Mouse (Mus musculus) lung, embryonic 14.5 days (tissue): Measurements from ENCODE around the gene Mllt10. TPM values are rescaled to one million over a fixed set of nuclear protein-coding genes. Genes with fewer than 3 reads are reported as not detected.

Experiments
- ATAC-seq: fragments of 200-750 bp; cut with Nextera tagmentation; 2 replicates; pipeline ENCODE4 v1.8.0; 2017; ENCODE audit warnings: mild to moderate bottlenecking, moderate TSS enrichment, moderate library complexity; ENCODE audit not compliant: insufficient read depth
- DNase-seq: peaks from one replicate; pipeline ENCODE4 v3.0.0-alpha.2; 2015
- H3K27ac ChIP-seq: fragments of 300-500 bp; sonication (generic); 2 replicates; pipeline ENCODE4 v1.5.1; 2014; ENCODE audit warnings: low read depth, mild to moderate bottlenecking, moderate library complexity
- H3K27me3 ChIP-seq: fragments of 300-500 bp; sonication (generic); 2 replicates; pipeline ENCODE4 v1.6.1; 2014; ENCODE audit warnings: low read length, control low read depth; ENCODE audit not compliant: insufficient read depth
- H3K36me3 ChIP-seq: fragments of 300-500 bp; sonication (generic); 2 replicates; pipeline ENCODE4 v1.6.1; 2014; ENCODE audit warnings: control low read depth; ENCODE audit not compliant: insufficient read depth
- H3K4me1 ChIP-seq: fragments of 300-500 bp; sonication (generic); 2 replicates; pipeline ENCODE4 v1.6.1; 2014; ENCODE audit warnings: antibody characterized with exemption, control low read depth; ENCODE audit not compliant: insufficient read depth
- H3K4me2 ChIP-seq: fragments of 300-500 bp; sonication (generic); 2 replicates; pipeline ENCODE4 v1.6.1; 2014; ENCODE audit warnings: mild to moderate bottlenecking
- H3K4me3 ChIP-seq: fragments of 300-500 bp; sonication (generic); 2 replicates; pipeline ENCODE4 v1.5.1; 2014; ENCODE audit warnings: low read depth, low read length
- H3K9ac ChIP-seq: fragments of 300-500 bp; sonication (generic); 2 replicates; pipeline ENCODE4 v1.6.1; 2014
- H3K9me3 ChIP-seq: fragments of 300-500 bp; sonication (generic); 2 replicates; pipeline ENCODE4 v1.6.1; 2016; ENCODE audit warnings: low read depth, low read length, control low read depth
- CTCF ChIP-seq: IDR thresholded peaks from 2 replicates; pipeline ENCODE4 v1.5.1; 2016; ENCODE audit warnings: antibody characterized with exemption, low read depth
- WGBS: fragments of 180-500 bp; shearing (Covaris S2); extraction: QIAGEN DNeasy Blood & Tissue Kit; methylation state at CpG from one replicate; pipeline ENCODE4 v1.1.7; 2014; 5-methylcytosine and 5-hydroxymethylcytosine counted together
- polyA plus RNA-seq: library from polyadenylated mRNA; unstranded; fragments of >200 nt; fragmentation: Nextera tagmentation; extraction: Ambion mirVana; gene quantifications from 2 replicates; pipeline ENCODE4 v1.2.1, GENCODE M21; 2014

Mllt10 gene
- polyA plus RNA-seq, 1 experiment from 2014 or later: 46.2 TPM

GRCm38 (mm10) chr2:18029656-18030055 is 25.4 kb upstream of the Mllt10 start:
- H3K27me3 ChIP-seq: no peaks in the 10 kb centered on the region
- 90% methylated on average over 7 of the region's 7 CpGs for WGBS
- no peak for TF ChIP-seq CTCF
- H3K9me3 ChIP-seq: no peaks in the 10 kb centered on the region
- no peak overlapping the region for H3K4me2 ChIP-seq
- H3K36me3 ChIP-seq: no peaks in the 10 kb centered on the region
- ATAC-seq (no peak), DNase-seq (no peak)
- peaks cover 14% of the 10 kb centered on the region for H3K4me1 ChIP-seq
- H3K27ac ChIP-seq: no peak overlapping the region
- no peak overlapping the region for H3K9ac ChIP-seq
- no peak overlapping the region for H3K4me3 ChIP-seq

- ATAC-seq (no peak), DNase-seq (peak; percentile 39)
- Histone ChIP-seq H3K9me3 (no peaks in the 10 kb centered on the region), H3K4me2 (peak overlapping the region; percentile 97), H3K9ac (no peak overlapping the region), H3K27ac (no peak overlapping the region), H3K4me3 (no peak overlapping the region), H3K27me3 (no peaks in the 10 kb centered on the region), H3K36me3 (no peaks in the 10 kb centered on the region), H3K4me1 (peaks cover 14% of the 10 kb centered on the region)
- WGBS: 62% methylated on average over 8 of the region's 8 CpGs
- TF ChIP-seq CTCF: no peak
Measured at GRCm38 (mm10) chr2:18030581-18030980, 24.5 kb upstream of the Mllt10 start.

DNA sequence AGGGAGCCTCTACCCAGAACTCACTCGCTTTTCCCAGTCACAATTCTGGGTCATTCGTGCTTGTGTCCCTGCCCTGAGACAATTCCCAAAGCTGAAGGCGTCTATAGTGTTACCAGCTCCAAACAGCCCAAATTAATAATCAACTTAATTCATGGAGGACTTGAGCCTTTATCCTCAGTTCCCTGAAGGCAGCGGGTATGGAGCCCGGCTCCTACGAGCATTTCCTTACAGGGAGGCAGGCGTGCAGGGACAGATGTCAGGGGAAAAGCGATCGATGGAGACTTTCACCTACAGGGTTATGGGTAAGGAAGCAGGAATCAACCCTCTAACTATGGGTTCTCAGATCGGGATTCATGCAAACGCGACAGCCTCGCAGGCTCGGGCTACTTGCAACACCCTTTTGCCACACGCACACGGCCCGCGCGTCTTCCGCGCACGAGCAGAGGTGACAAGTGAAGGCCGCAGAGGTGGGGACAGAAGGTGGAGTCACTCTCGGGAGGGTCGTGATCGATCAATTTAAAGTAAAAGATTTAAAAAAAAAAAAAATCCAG is 23.7 kb upstream of the Mllt10 start:
- Histone ChIP-seq H3K27ac (peak overlapping the region; percentile 60), H3K36me3 (no peaks in the 10 kb centered on the region), H3K4me3 (peak overlapping the region; percentile 43), H3K27me3 (no peaks in the 10 kb centered on the region), H3K9ac (peak overlapping the region; percentile 80), H3K4me2 (peak overlapping the region; percentile 97), H3K4me1 (peaks cover 14% of the 10 kb centered on the region; the same call in 1 of the 2 replicates), H3K9me3 (no peaks in the 10 kb centered on the region)
- DNase-seq (peak; percentile 68), ATAC-seq (no peak)
- WGBS: 6% methylated on average over 26 of the region's 26 CpGs
- no peak for TF ChIP-seq CTCF

- no peak for ATAC-seq
- peak overlapping the region; percentile 60 for H3K27ac ChIP-seq
- peak; percentile 86 for DNase-seq
- WGBS: 3% methylated on average over 34 of the region's 34 CpGs
- H3K4me3 ChIP-seq: peak overlapping the region; percentile 43
- H3K4me2 ChIP-seq: peak overlapping the region; percentile 97
- peaks cover 14% of the 10 kb centered on the region; the same call in 1 of the 2 replicates for H3K4me1 ChIP-seq
- no peaks in the 10 kb centered on the region for H3K9me3 ChIP-seq
- H3K36me3 ChIP-seq: no peaks in the 10 kb centered on the region
- H3K9ac ChIP-seq: peak overlapping the region; percentile 80
- H3K27me3 ChIP-seq: no peaks in the 10 kb centered on the region
- no peak for TF ChIP-seq CTCF
Measured at GRCm38 (mm10) chr2:18031831-18032537, 23.1 kb upstream of the Mllt10 start.

- Histone ChIP-seq H3K9me3 (no peaks in the 10 kb centered on the region), H3K27ac (no peak overlapping the region), H3K4me1 (peaks cover 14% of the 10 kb centered on the region; the same call in 1 of the 2 replicates), H3K4me3 (no peak overlapping the region), H3K27me3 (no peaks in the 10 kb centered on the region), H3K4me2 (peak overlapping the region; percentile 97), H3K9ac (no peak overlapping the region), H3K36me3 (no peaks in the 10 kb centered on the region)
- no peak for TF ChIP-seq CTCF
- peak; percentile 39 for DNase-seq
- 71% methylated on average over 5 of the region's 5 CpGs for WGBS
- no peak for ATAC-seq
Measured at GRCm38 (mm10) chr2:18032538-18032895, 22.5 kb upstream of the Mllt10 start.

- Histone ChIP-seq H3K9ac (no peak overlapping the region), H3K27me3 (no peaks in the 10 kb centered on the region), H3K4me3 (no peak overlapping the region), H3K4me1 (peaks cover 14% of the 10 kb centered on the region; the same call in 1 of the 2 replicates), H3K4me2 (no peak overlapping the region), H3K27ac (no peak overlapping the region), H3K9me3 (no peaks in the 10 kb centered on the region), H3K36me3 (no peaks in the 10 kb centered on the region)
- no peak for TF ChIP-seq CTCF
- DNase-seq: peak; percentile 1
- no peak for ATAC-seq
- 70% methylated on average over 10 of the region's 10 CpGs for WGBS
Measured at GRCm38 (mm10) chr2:18033166-18034108, 21.6 kb upstream of the Mllt10 start.
